Mouse (Mus musculus): Measurements from ENCODE around the gene Zfp882.

DNA sequence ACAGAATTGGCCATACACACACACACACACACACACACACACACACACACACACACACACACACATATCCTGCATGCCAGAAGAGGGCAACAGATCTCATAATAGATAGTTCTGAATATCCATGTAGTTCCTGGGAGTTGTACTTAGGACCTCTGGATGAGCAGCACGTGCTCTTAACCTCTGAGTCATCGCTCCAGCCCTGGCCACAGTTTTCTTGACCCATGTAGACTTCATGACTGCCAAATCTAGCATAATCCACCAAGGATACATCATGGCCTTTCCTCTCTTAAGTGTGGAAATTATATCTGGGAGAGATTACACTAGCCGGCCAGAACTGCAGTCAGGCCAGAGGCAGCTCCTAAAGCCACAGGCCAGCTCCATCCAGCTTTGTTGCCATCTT, 18.1 kb downstream of the Zfp882 start:
- TF ChIP-seq CTCF (IDR thresholded peaks at IDR 0.05; ENCODE audit: borderline replicate concordance, insufficient read depth, low read length): no peak
- no peak for TF ChIP-seq POLR2A (IDR thresholded peaks at IDR 0.05; ENCODE audit: low read depth, low read length)

Data from embryonic fibroblast, embryonic 13.5 days (primary cell).